Mouse (Mus musculus): ENCODE data around the gene Ada.

- no peak for TF ChIP-seq CTCF (IDR thresholded peaks at IDR 0.05; ENCODE audit: borderline replicate concordance, extremely low read depth, insufficient read depth, insufficient read length)
- TF ChIP-seq POLR2A (IDR thresholded peaks at IDR 0.05; ENCODE audit: borderline replicate concordance, extremely low read depth, insufficient read depth, insufficient read length, poor library complexity, severe bottlenecking): no peak
These were observed 52.1 kb downstream of the Ada start for GRCm38 (mm10) chr2:163697764-163698480.

Data from brain, embryonic 14.5 days (tissue).